Mouse (Mus musculus): ENCODE results near the gene Tenm3. TPM values are rescaled to one million over a fixed set of nuclear protein-coding genes. Genes with fewer than 3 reads are reported as not detected.

The Tenm3 gene
- polyA plus RNA-seq, 2 experiments = 2.2 to 3.1 TPM

- WGBS (ENCODE audit: insufficient replicate concordance) = 59% methylated on average over 5 of the region's 5 CpGs
- ATAC-seq (ENCODE audit: insufficient read depth) = no peak
Measured at GRCm38 (mm10) chr8:48551370-48551769, 292.4 kb downstream of the Tenm3 start.

GRCm38 (mm10) chr8:48548908-48549307 lies 294.8 kb downstream of the Tenm3 start:
- no peaks in the 10 kb centered on the region for H3K4me1 ChIP-seq (replicated peaks; ENCODE audit: control insufficient read depth in 2 of 2, insufficient read depth in 2 of 2, low read length in 1 of 2)
- TF ChIP-seq CTCF (IDR thresholded peaks at IDR 0.05; ENCODE audit: low read depth) (no peak), EP300 (IDR thresholded peaks at IDR 0.05; ENCODE audit: low read depth) (no peak)
- H3K4me2 ChIP-seq (ENCODE audit: low read depth) = no peak overlapping the region
- no peak for ATAC-seq (ENCODE audit: insufficient read depth)
- H3K9ac ChIP-seq (replicated peaks) = no peak overlapping the region
- no peaks in the 10 kb centered on the region for H3K36me3 ChIP-seq (replicated peaks; ENCODE audit: control insufficient read depth, insufficient read depth, low read depth)
- WGBS (ENCODE audit: insufficient replicate concordance) = 58% methylated on average over 9 of the region's 9 CpGs
- H3K4me3 ChIP-seq (ENCODE audit: insufficient read depth in 1 of 2, low read depth in 2 of 2, low read length in 2 of 2) = no peak overlapping the region
- H3K27me3 ChIP-seq (ENCODE audit: control insufficient read depth, insufficient read depth, low read length) = peaks cover under 1% of the 10 kb centered on the region
- no peak overlapping the region for H3K27ac ChIP-seq
- DNase-seq (ENCODE audit: low read depth in 3 of 3, low spot score in 3 of 3) = no peak
- H3K9me3 ChIP-seq (ENCODE audit: control insufficient read depth, low read length) = no peaks in the 10 kb centered on the region

More at GRCm38 (mm10) chr8:48551370-48551769, 292.4 kb downstream of the Tenm3 start:
- no peak for TF ChIP-seq CTCF (IDR thresholded peaks at IDR 0.05; ENCODE audit: low read depth)
- Histone ChIP-seq H3K4me3 (ENCODE audit: insufficient read depth in 1 of 2, low read depth in 2 of 2, low read length in 2 of 2) (no peak overlapping the region), H3K27ac (no peak overlapping the region), H3K9me3 (ENCODE audit: control insufficient read depth, low read length) (no peaks in the 10 kb centered on the region), H3K36me3 (replicated peaks; ENCODE audit: control insufficient read depth, insufficient read depth, low read depth) (no peaks in the 10 kb centered on the region), H3K4me2 (ENCODE audit: low read depth) (no peak overlapping the region), H3K27me3 (ENCODE audit: control insufficient read depth, insufficient read depth, low read length) (peaks cover 22% of the 10 kb centered on the region), H3K9ac (replicated peaks) (no peak overlapping the region), H3K4me1 (replicated peaks; ENCODE audit: control insufficient read depth in 2 of 2, insufficient read depth in 2 of 2, low read length in 1 of 2) (no peaks in the 10 kb centered on the region)
- DNase-seq (ENCODE audit: low read depth in 3 of 3, low spot score in 3 of 3) = no peak

GRCm38 (mm10) chr8:48545631-48546030 lies 298.1 kb downstream of the Tenm3 start:
- no peaks in the 10 kb centered on the region for H3K4me1 ChIP-seq (replicated peaks; ENCODE audit: control insufficient read depth in 2 of 2, insufficient read depth in 2 of 2, low read length in 1 of 2)
- H3K9me3 ChIP-seq (ENCODE audit: control insufficient read depth, low read length) = no peaks in the 10 kb centered on the region
- DNase-seq (ENCODE audit: low read depth in 3 of 3, low spot score in 3 of 3) (no peak), ATAC-seq (ENCODE audit: insufficient read depth) (no peak)
- H3K36me3 ChIP-seq (replicated peaks; ENCODE audit: control insufficient read depth, insufficient read depth, low read depth) = no peaks in the 10 kb centered on the region
- H3K27me3 ChIP-seq (ENCODE audit: control insufficient read depth, insufficient read depth, low read length) = no peaks in the 10 kb centered on the region
- no peak overlapping the region for H3K27ac ChIP-seq
- H3K4me3 ChIP-seq (ENCODE audit: insufficient read depth in 1 of 2, low read depth in 2 of 2, low read length in 2 of 2) = no peak overlapping the region
- WGBS (ENCODE audit: insufficient replicate concordance) = 63% methylated on average over 5 of the region's 5 CpGs
- no peak overlapping the region for H3K9ac ChIP-seq (replicated peaks)
- TF ChIP-seq CTCF (IDR thresholded peaks at IDR 0.05; ENCODE audit: low read depth) (no peak), EP300 (IDR thresholded peaks at IDR 0.05; ENCODE audit: low read depth) (no peak)
- H3K4me2 ChIP-seq (ENCODE audit: low read depth) = no peak overlapping the region

GRCm38 (mm10) chr8:48544840-48545239 lies 298.9 kb downstream of the Tenm3 start:
- H3K27me3 ChIP-seq (ENCODE audit: control insufficient read depth, insufficient read depth, low read length) = no peaks in the 10 kb centered on the region
- no peak for ATAC-seq (ENCODE audit: insufficient read depth)
- no peak for DNase-seq (ENCODE audit: low read depth in 3 of 3, low spot score in 3 of 3)
- H3K36me3 ChIP-seq (replicated peaks; ENCODE audit: control insufficient read depth, insufficient read depth, low read depth) = no peaks in the 10 kb centered on the region
- 61% methylated on average over 7 of the region's 7 CpGs for WGBS (ENCODE audit: insufficient replicate concordance)
- no peaks in the 10 kb centered on the region for H3K9me3 ChIP-seq (ENCODE audit: control insufficient read depth, low read length)
- no peak overlapping the region for H3K27ac ChIP-seq
- H3K4me1 ChIP-seq (replicated peaks; ENCODE audit: control insufficient read depth in 2 of 2, insufficient read depth in 2 of 2, low read length in 1 of 2) = no peaks in the 10 kb centered on the region
- no peak for TF ChIP-seq EP300 (IDR thresholded peaks at IDR 0.05; ENCODE audit: low read depth)
- TF ChIP-seq CTCF (IDR thresholded peaks at IDR 0.05; ENCODE audit: low read depth) = no peak
- no peak overlapping the region for H3K4me3 ChIP-seq (ENCODE audit: insufficient read depth in 1 of 2, low read depth in 2 of 2, low read length in 2 of 2)
- H3K9ac ChIP-seq (replicated peaks) = no peak overlapping the region
- H3K4me2 ChIP-seq (ENCODE audit: low read depth) = no peak overlapping the region

- Histone ChIP-seq H3K36me3 (replicated peaks; ENCODE audit: control insufficient read depth, insufficient read depth, low read depth) (no peaks in the 10 kb centered on the region), H3K4me1 (replicated peaks; ENCODE audit: control insufficient read depth in 2 of 2, insufficient read depth in 2 of 2, low read length in 1 of 2) (no peaks in the 10 kb centered on the region; a peak in 1 of 4 replicates), H3K9me3 (ENCODE audit: control insufficient read depth, low read length) (no peaks in the 10 kb centered on the region), H3K4me2 (ENCODE audit: low read depth) (no peak overlapping the region), H3K4me3 (ENCODE audit: insufficient read depth in 1 of 2, low read depth in 2 of 2, low read length in 2 of 2) (no peak overlapping the region), H3K27me3 (ENCODE audit: control insufficient read depth, insufficient read depth, low read length) (no peaks in the 10 kb centered on the region), H3K27ac (no peak overlapping the region), H3K9ac (replicated peaks) (no peak overlapping the region)
- WGBS (ENCODE audit: insufficient replicate concordance) = 82% methylated on average over 17 of the region's 17 CpGs
- TF ChIP-seq CTCF (IDR thresholded peaks at IDR 0.05; ENCODE audit: low read depth) (no peak), EP300 (IDR thresholded peaks at IDR 0.05; ENCODE audit: low read depth) (no peak)
- DNase-seq (ENCODE audit: low read depth in 3 of 3, low spot score in 3 of 3) (no peak), ATAC-seq (ENCODE audit: insufficient read depth) (no peak)
Measured at GRCm38 (mm10) chr8:48542141-48542540, 301.6 kb downstream of the Tenm3 start.
